Mouse (Mus musculus): Measurements from ENCODE around the gene Gm5724. TPM values are rescaled to one million over a fixed set of nuclear protein-coding genes. Genes with fewer than 3 reads are reported as not detected.

Gm5724 gene
- total RNA-seq (2014; rRNA removed) (not detected in 2 replicates), polyA plus RNA-seq (2015; fragmentation: Nextera tagmentation; extraction: Ambion mirVana) (not detected in 2 replicates)

GRCm38 (mm10) chr6:141773710-141774109, at the start of gene Gm5724:
Gm5724 (minus strand) TSS chr6:141773810.
- no peaks in the 10 kb centered on the region for H3K9me3 ChIP-seq (ENCODE audit: low read length)
- no peaks in the 10 kb centered on the region for H3K36me3 ChIP-seq (ENCODE audit: insufficient read depth)
- TF ChIP-seq CTCF (IDR thresholded peaks at IDR 0.05; ENCODE audit: low read depth), result no peak
- no peak within 1 kb of the TSS for H3K4me3 ChIP-seq (ENCODE audit: low read depth, low read length)
- ATAC-seq, result no peak
- no peaks in the 10 kb centered on the region for H3K4me1 ChIP-seq (ENCODE audit: insufficient read depth)
- 87% methylated on average over 3 of the region's 3 CpGs for WGBS
- no peak within 1 kb of the TSS for H3K4me2 ChIP-seq (ENCODE audit: low read depth)
- H3K9ac ChIP-seq, result no peak within 1 kb of the TSS
- DNase-seq, result no peak
- H3K27ac ChIP-seq (ENCODE audit: low read depth, low read length), result no peak within 1 kb of the TSS
- H3K27me3 ChIP-seq (ENCODE audit: insufficient read depth, low read length), result no peaks in the 10 kb centered on the region

- H3K4me3 ChIP-seq (ENCODE audit: low read depth, low read length), result no peak overlapping the region
- 24% methylated on average over 1 of the region's 1 CpGs for WGBS
- H3K9me3 ChIP-seq (ENCODE audit: low read length), result no peaks in the 10 kb centered on the region
- no peaks in the 10 kb centered on the region for H3K27me3 ChIP-seq (ENCODE audit: insufficient read depth, low read length)
- no peak overlapping the region for H3K27ac ChIP-seq (ENCODE audit: low read depth, low read length)
- H3K4me2 ChIP-seq (ENCODE audit: low read depth), result no peak overlapping the region
- peak; percentile 48; the same call in 1 of the 2 replicates for ATAC-seq
- no peaks in the 10 kb centered on the region for H3K36me3 ChIP-seq (ENCODE audit: insufficient read depth)
- H3K9ac ChIP-seq, result no peak overlapping the region
- DNase-seq, result peak; percentile 49
- H3K4me1 ChIP-seq (ENCODE audit: insufficient read depth), result no peaks in the 10 kb centered on the region
- peak; percentile 76 for TF ChIP-seq CTCF (IDR thresholded peaks at IDR 0.05; ENCODE audit: low read depth)
Observed at GRCm38 (mm10) chr6:141797837-141798236, 24.2 kb upstream of the Gm5724 start.

- no peak overlapping the region for H3K9ac ChIP-seq
- no peaks in the 10 kb centered on the region for H3K9me3 ChIP-seq (ENCODE audit: low read length)
- no peaks in the 10 kb centered on the region for H3K4me1 ChIP-seq (ENCODE audit: insufficient read depth)
- no peak overlapping the region for H3K27ac ChIP-seq (ENCODE audit: low read depth, low read length)
- H3K4me3 ChIP-seq (ENCODE audit: low read depth, low read length), result no peak overlapping the region
- ATAC-seq, result no peak
- 41% methylated on average over 2 of the region's 2 CpGs for WGBS
- H3K4me2 ChIP-seq (ENCODE audit: low read depth), result no peak overlapping the region
- no peaks in the 10 kb centered on the region for H3K27me3 ChIP-seq (ENCODE audit: insufficient read depth, low read length)
- no peaks in the 10 kb centered on the region for H3K36me3 ChIP-seq (ENCODE audit: insufficient read depth)
- no peak for TF ChIP-seq CTCF (IDR thresholded peaks at IDR 0.05; ENCODE audit: low read depth)
- DNase-seq, result no peak
Observed at GRCm38 (mm10) chr6:141774476-141774875, 866 bp upstream of the Gm5724 start.

GRCm38 (mm10) chr6:141691246-141691645, 82.4 kb downstream of the Gm5724 start:
- H3K36me3 ChIP-seq (ENCODE audit: insufficient read depth), result no peaks in the 10 kb centered on the region
- TF ChIP-seq CTCF (IDR thresholded peaks at IDR 0.05; ENCODE audit: low read depth), result no peak
- DNase-seq (no peak), ATAC-seq (no peak)
- H3K9me3 ChIP-seq (ENCODE audit: low read length), result no peaks in the 10 kb centered on the region
- no peaks in the 10 kb centered on the region for H3K27me3 ChIP-seq (ENCODE audit: insufficient read depth, low read length)
- no peaks in the 10 kb centered on the region for H3K4me1 ChIP-seq (ENCODE audit: insufficient read depth)
- no peak overlapping the region for H3K9ac ChIP-seq
- H3K27ac ChIP-seq (ENCODE audit: low read depth, low read length), result no peak overlapping the region
- H3K4me3 ChIP-seq (ENCODE audit: low read depth, low read length), result no peak overlapping the region
- H3K4me2 ChIP-seq (ENCODE audit: low read depth), result no peak overlapping the region

- Histone ChIP-seq H3K4me1 (ENCODE audit: insufficient read depth) (no peaks in the 10 kb centered on the region), H3K36me3 (ENCODE audit: insufficient read depth) (no peaks in the 10 kb centered on the region), H3K27ac (ENCODE audit: low read depth, low read length) (no peak overlapping the region), H3K4me2 (ENCODE audit: low read depth) (no peak overlapping the region), H3K4me3 (ENCODE audit: low read depth, low read length) (no peak overlapping the region), H3K27me3 (ENCODE audit: insufficient read depth, low read length) (no peaks in the 10 kb centered on the region), H3K9me3 (ENCODE audit: low read length) (no peaks in the 10 kb centered on the region), H3K9ac (no peak overlapping the region)
- DNase-seq (peak; percentile 60), ATAC-seq (peak; percentile 88)
- WGBS, result 61% methylated on average over 4 of the region's 4 CpGs
- no peak for TF ChIP-seq CTCF (IDR thresholded peaks at IDR 0.05; ENCODE audit: low read depth)
Observed at GRCm38 (mm10) chr6:141687008-141687407, 86.6 kb downstream of the Gm5724 start.

Other genes starting within 250 kb of the Gm5724 start
- gene Slco1c1, start 249.4 kb downstream of the Gm5724 start, total RNA-seq (2014; rRNA removed), result 35.7 and 39.5 TPM in 2 replicates
- gene Slco1c1, start 249.4 kb downstream of the Gm5724 start, polyA plus RNA-seq (2015; fragmentation: Nextera tagmentation; extraction: Ambion mirVana), result 33.8 and 34.2 TPM in 2 replicates
- 0.08 and 0.29 TPM in 2 replicates for gene Slco1b2, start 144.3 kb downstream of the Gm5724 start, total RNA-seq (2014; rRNA removed)
- not detected in 2 replicates for gene Slco1b2, start 144.3 kb downstream of the Gm5724 start, polyA plus RNA-seq (2015; fragmentation: Nextera tagmentation; extraction: Ambion mirVana)
- gene Slco1a4, start 82.4 kb upstream of the Gm5724 start, total RNA-seq (2014; rRNA removed), result 3.3 and 6.3 TPM in 2 replicates
- gene Slco1a4, start 82.4 kb upstream of the Gm5724 start, polyA plus RNA-seq (2015; fragmentation: Nextera tagmentation; extraction: Ambion mirVana), result 2.7 and 3.1 TPM in 2 replicates
- gene Slco1a1, start 173.2 kb upstream of the Gm5724 start, total RNA-seq (2014; rRNA removed), result not detected in 2 replicates
- gene Slco1a1, start 173.2 kb upstream of the Gm5724 start, polyA plus RNA-seq (2015; fragmentation: Nextera tagmentation; extraction: Ambion mirVana), result not detected in 2 replicates
- 0.10 TPM in 1 of 2 replicates, not detected in the other for gene Gm6614, start 237.6 kb upstream of the Gm5724 start, total RNA-seq (2014; rRNA removed)
- not detected in 2 replicates for gene Gm6614, start 237.6 kb upstream of the Gm5724 start, polyA plus RNA-seq (2015; fragmentation: Nextera tagmentation; extraction: Ambion mirVana)

Measured in forebrain, postnatal 0 days (tissue).